Mouse (Mus musculus) left cerebral cortex, adult 9 months (tissue): Measurements from ENCODE around the gene Dcaf7.
"Not testable (repeated sequence)": the region's sequence is repeated elsewhere in the genome, so short reads cannot be mapped to it uniquely, and the experiment has no call there.

Experiments
- DNase-seq, 2 experiments: peaks; one replicate each; pipeline ENCODE4 v3.0.0; 2022; ENCODE audit warnings: low spot score in 2 of 2

The Dcaf7 gene

GRCm38 (mm10) chr11:106044349-106044748 lies 7.7 kb downstream of the Dcaf7 start:
- DNase-seq = no peak

- no peak for DNase-seq
These were observed 8.6 kb downstream of the Dcaf7 start for GRCm38 (mm10) chr11:106045256-106045655.

- no peak for DNase-seq
These were observed 9.1 kb downstream of the Dcaf7 start for GRCm38 (mm10) chr11:106045780-106046179.

- no peak for DNase-seq
These were observed 9.9 kb downstream of the Dcaf7 start for GRCm38 (mm10) chr11:106046584-106046983.

GRCm38 (mm10) chr11:106053921-106054320 lies 17.2 kb downstream of the Dcaf7 start:
- DNase-seq = no peak

- no peak for DNase-seq
These were observed 17.9 kb downstream of the Dcaf7 start for GRCm38 (mm10) chr11:106054600-106054999.

- no peak for DNase-seq
These were observed 18.7 kb downstream of the Dcaf7 start for GRCm38 (mm10) chr11:106055341-106055740.

- DNase-seq = no peak
These were observed 20.3 kb downstream of the Dcaf7 start for GRCm38 (mm10) chr11:106056819-106057491.

- DNase-seq = no peak
These were observed 21.3 kb downstream of the Dcaf7 start for GRCm38 (mm10) chr11:106058020-106058419.

- no peak for DNase-seq
These were observed 23.9 kb downstream of the Dcaf7 start for GRCm38 (mm10) chr11:106060549-106060948.

- DNase-seq = no peak
These were observed 24.6 kb downstream of the Dcaf7 start for GRCm38 (mm10) chr11:106061311-106061710.

GRCm38 (mm10) chr11:106063756-106064155 lies 27.1 kb downstream of the Dcaf7 start:
- DNase-seq = no peak

- no peak for DNase-seq
These were observed 28.6 kb downstream of the Dcaf7 start for GRCm38 (mm10) chr11:106065073-106065922.

- DNase-seq = peak; percentile 82 to 95
These were observed 29.4 kb downstream of the Dcaf7 start, which contains the start of gene Taco1 for GRCm38 (mm10) chr11:106065923-106066571. Taco1 (plus strand) TSS chr11:106066061.

- not testable (repeated sequence) for DNase-seq
These were observed 29.9 kb downstream of the Dcaf7 start for GRCm38 (mm10) chr11:106066616-106067015.

GRCm38 (mm10) chr11:106073774-106074173 lies 37.1 kb downstream of the Dcaf7 start:
- DNase-seq = no peak

- peak in 1 of 2 experiments; percentile 45 for DNase-seq
These were observed 39.6 kb downstream of the Dcaf7 start for GRCm38 (mm10) chr11:106076321-106076720.

GRCm38 (mm10) chr11:106083708-106084701 lies 47.3 kb downstream of the Dcaf7 start, which contains the start of gene Map3k3:
Map3k3 (plus strand) TSS chr11:106084613.
- peak; percentile 100 for DNase-seq

GRCm38 (mm10) chr11:106084911-106085561 lies 48.4 kb downstream of the Dcaf7 start:
- peak in 1 of 2 experiments; percentile 49 for DNase-seq

- no peak for DNase-seq
These were observed 61.6 kb downstream of the Dcaf7 start for GRCm38 (mm10) chr11:106098223-106098622.
